Mouse (Mus musculus) ES-CJ7 (cell line): ENCODE data around the gene Becn1.

Experiments used
- DNase-seq: peaks from one replicate; pipeline ENCODE4 v3.0.0; 2011; ENCODE audit warnings: low read depth, low spot score

Becn1 gene

DNA sequence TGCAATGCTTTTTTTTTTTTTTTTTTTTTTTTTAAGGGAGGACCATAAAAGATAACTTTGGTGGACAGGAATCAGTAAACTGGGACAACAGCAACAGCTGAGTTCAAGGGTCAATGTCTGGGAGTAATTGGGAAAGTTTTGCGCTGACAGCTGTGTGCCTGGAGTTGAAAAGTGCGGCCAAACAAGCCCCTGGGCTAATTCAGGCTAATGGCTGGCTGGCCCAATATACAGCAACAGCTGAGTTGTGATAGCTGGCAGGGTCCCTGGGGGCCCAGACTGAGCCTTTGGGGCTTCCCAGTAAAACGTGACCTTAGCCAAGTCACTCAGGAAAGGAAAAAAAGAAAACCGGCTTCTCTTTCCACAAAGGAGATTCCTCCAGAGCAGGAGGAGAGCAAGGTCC lies 57.0 kb downstream of the Becn1 start:
- DNase-seq, result no peak

DNA sequence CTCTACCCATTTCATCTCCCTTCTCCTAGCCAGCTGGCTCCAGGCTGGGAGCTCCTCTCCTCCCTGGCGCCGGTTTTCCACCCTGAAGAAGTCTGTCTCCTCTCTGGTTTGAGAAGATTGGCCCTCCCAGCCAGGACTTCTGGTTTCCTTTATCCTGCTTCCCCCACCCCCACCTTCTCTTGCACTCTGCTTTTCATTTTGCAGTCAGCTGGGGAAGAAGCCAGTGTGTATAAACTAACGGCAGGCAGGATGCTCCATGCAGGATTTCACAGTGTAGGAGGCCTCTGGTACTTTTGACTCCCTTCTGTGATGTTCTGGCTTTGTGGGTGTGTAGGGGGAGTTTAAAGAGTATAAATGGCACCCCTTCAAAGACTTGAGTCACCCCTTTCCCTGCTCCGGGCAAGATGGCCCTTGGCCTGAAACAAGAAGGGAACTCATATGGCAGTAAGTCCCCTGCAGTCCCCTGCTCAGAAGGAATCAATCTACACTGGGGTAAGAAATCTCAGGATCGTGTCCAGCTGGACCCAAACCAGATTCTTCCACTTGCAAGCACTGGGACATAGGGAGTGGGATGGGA lies 63.9 kb downstream of the Becn1 start:
- DNase-seq, result no peak

GRCm38 (mm10) chr11:101236782-101237181 lies 65.3 kb downstream of the Becn1 start:
- no peak for DNase-seq
